Mouse (Mus musculus) gastrocnemius, adult 8-10 months (tissue): ENCODE measurements around the gene Tmem91. TPM values are rescaled to one million over a fixed set of nuclear protein-coding genes. Genes with fewer than 3 reads are reported as not detected.
A peak's percentile ranks its signal among the peaks of the same experiment; 100 is the strongest.

ENCODE experiments used
- DNase-seq, 2 experiments: peaks; one replicate each; pipeline ENCODE4 v3.0.0; 2022; ENCODE audit warnings: low spot score in 2 of 2
- total RNA-seq, 4 experiments: library from RNA; stranded (reverse); gene quantifications; 2 replicates each; pipeline ENCODE4 v1.2.4; 2022

Gene Tmem91
- total RNA-seq, 4 experiments from 2014 or later = not detected

GRCm38 (mm10) chr7:25671686-25672085, 3.3 kb downstream of the Tmem91 start:
- DNase-seq = no peak

- no peak for DNase-seq
Observed at GRCm38 (mm10) chr7:25670096-25670495, 4.9 kb downstream of the Tmem91 start.

- no peak for DNase-seq
Observed at GRCm38 (mm10) chr7:25669631-25670030, 5.3 kb downstream of the Tmem91 start.

GRCm38 (mm10) chr7:25669158-25669557, 5.8 kb downstream of the Tmem91 start:
- no peak for DNase-seq

DNA sequence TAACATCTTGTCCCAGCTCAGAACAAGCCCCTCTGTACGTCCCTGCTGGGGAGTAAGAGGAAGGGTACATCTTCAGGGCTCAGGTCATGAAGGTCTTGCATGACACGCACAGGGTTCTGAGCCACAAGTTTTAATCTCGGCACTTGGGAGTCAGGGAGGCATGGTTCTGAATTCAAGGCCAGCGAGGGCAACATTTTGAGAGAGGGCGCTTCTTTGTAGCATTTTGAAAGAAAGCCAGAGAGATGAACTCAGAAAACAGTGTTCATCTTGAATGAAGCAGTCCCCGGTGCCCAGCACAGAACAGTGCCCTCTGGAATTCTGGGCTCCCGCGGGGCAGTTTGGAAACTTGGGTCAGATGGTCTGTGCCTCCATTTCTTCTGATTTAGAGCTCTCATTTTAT, 8.6 kb downstream of the Tmem91 start:
- no peak for DNase-seq

- DNase-seq = peak; percentile 100
Observed at GRCm38 (mm10) chr7:25658657-25659472, 16.1 kb downstream of the Tmem91 start, which contains the start of the genes Bckdha and Exosc5. Gene Bckdha (minus strand): TSS chr7:25658981. Gene Exosc5 (plus strand): TSS chr7:25659164.

- no peak for DNase-seq
Observed at GRCm38 (mm10) chr7:25657785-25658184, 17.2 kb downstream of the Tmem91 start.

DNA sequence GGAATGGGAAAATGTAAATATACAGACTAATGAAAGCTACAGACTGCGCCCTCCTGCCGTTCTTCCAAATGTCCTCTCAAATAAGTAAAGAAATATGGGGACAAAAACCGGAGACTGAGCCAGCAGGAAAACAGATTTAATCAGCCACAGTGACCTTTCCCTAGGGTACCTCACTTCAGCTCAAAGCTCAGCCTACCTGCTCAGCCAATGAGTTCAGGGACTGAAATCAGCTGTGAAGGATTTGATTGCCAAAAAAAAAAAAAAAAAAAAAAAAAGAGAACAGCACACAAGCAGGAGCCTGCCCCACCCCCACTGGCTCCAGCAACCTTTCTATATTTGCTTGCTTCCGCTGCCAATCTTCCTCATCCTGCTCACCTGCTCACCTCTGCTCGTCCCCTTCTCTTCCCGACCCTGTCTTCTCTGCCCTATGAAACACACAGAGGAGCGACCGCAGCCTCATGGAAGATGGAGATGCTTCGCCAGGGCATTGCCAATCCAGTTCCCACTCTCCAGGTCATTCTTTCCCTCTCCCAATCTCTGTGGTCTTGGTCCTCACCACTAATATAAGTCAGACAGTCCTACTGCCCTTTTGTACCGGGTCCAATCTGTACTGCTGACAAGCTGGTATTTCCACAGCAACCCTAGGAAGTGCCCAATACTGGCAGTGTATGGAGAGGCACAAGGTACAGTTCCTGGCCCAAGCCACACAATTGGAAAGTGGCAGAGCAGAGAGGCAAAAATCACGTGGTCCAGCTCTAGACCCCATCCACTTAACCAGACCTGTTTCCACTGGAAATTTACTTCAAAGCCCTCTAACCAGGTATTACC, 19.2 kb downstream of the Tmem91 start:
- DNase-seq = peak in 1 of 2 experiments; percentile 43

GRCm38 (mm10) chr7:25652244-25652759, 22.7 kb downstream of the Tmem91 start:
- DNase-seq = no peak

- no peak for DNase-seq
Observed at GRCm38 (mm10) chr7:25651281-25651680, 23.7 kb downstream of the Tmem91 start.

GRCm38 (mm10) chr7:25649839-25650238, 25.1 kb downstream of the Tmem91 start:
- no peak for DNase-seq

DNA sequence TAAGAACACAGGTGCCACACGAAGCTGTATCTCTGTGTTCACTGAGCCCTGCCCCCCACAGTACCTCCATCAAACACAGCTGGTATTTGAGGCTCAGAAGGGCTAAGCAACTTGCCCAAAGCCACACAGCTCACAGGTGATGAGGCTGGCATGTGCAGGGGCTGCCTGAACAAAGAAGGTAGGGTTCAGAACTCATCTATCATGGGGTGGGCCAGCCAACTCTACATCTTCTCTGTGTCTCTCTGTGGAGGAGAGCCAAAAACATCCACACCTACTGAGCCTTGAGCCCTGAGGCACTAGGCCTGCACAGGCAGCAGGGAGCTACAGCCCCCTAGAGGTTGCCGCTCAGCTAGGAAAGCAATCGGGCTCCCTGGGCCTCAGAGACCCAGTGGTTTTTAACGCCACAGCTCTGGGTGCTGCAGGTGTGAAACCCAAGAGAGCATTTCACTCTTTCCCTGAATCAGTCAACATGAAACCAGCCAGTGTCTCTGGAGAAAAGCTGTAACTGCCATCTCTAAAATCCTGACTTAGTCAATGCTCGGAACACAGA, 27.3 kb downstream of the Tmem91 start:
- no peak for DNase-seq

GRCm38 (mm10) chr7:25645074-25645473, 29.9 kb downstream of the Tmem91 start:
- no peak for DNase-seq

GRCm38 (mm10) chr7:25644631-25645030, 30.3 kb downstream of the Tmem91 start:
- no peak for DNase-seq

GRCm38 (mm10) chr7:25644136-25644535, 30.8 kb downstream of the Tmem91 start:
- no peak for DNase-seq

GRCm38 (mm10) chr7:25639754-25640153, 35.2 kb downstream of the Tmem91 start:
- no peak for DNase-seq

DNA sequence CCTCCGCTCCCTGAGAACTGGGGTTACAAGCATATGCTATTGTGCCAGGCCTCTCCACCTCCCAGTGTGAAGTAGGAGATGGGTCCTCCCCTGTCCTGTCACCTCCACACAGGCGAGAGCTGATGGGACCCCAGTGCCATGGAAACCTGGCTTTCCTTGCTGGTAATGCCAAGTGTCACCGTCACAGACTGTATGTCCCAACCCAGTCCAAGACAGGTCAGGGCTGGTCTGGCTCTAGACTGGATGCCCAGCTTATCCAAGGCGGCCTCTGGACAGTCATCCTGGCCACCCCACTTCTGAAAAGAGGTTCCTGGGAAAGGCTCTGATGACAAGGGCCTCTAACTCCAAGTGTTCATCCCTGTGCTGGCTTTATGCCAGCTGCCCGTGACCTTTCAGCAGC, 37.9 kb downstream of the Tmem91 start:
- no peak for DNase-seq

- DNase-seq = no peak
Observed at GRCm38 (mm10) chr7:25636373-25636772, 38.6 kb downstream of the Tmem91 start.

DNA sequence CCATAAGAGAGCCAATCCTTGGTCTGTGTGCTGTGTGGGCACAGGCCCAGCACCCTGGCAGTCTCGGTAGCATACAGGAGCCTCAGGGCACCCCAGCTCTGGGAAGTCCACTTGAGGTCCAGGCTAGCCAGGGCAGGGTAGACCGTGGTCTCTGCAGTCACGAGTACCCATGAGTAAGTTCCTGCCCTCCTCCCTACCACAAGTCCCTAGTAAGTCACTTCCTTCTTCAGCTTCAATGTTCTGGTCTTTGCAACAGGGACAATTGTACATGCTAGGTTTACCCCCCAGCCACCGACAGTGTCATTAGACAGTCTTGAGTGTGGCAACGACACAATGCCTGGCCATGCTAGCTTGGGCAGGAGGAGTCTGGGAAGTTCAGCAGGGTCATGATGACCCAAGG, 42.3 kb downstream of the Tmem91 start:
- DNase-seq = no peak

DNA sequence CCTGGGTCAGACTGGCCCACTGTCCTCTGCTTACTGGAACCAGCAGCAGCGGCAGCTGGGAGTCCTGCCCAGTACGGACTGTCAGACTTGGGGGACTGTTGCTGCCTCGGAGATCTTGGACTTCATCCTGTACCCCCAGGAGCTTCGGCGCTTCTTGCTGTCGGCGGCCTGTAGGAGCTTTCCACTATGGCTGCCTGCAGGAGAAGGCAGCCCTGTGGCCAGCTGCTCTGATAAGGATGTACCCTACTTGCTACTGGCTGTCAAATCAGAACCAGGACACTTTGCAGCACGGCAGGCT, 46.7 kb downstream of the Tmem91 start:
- DNase-seq = no peak

DNA sequence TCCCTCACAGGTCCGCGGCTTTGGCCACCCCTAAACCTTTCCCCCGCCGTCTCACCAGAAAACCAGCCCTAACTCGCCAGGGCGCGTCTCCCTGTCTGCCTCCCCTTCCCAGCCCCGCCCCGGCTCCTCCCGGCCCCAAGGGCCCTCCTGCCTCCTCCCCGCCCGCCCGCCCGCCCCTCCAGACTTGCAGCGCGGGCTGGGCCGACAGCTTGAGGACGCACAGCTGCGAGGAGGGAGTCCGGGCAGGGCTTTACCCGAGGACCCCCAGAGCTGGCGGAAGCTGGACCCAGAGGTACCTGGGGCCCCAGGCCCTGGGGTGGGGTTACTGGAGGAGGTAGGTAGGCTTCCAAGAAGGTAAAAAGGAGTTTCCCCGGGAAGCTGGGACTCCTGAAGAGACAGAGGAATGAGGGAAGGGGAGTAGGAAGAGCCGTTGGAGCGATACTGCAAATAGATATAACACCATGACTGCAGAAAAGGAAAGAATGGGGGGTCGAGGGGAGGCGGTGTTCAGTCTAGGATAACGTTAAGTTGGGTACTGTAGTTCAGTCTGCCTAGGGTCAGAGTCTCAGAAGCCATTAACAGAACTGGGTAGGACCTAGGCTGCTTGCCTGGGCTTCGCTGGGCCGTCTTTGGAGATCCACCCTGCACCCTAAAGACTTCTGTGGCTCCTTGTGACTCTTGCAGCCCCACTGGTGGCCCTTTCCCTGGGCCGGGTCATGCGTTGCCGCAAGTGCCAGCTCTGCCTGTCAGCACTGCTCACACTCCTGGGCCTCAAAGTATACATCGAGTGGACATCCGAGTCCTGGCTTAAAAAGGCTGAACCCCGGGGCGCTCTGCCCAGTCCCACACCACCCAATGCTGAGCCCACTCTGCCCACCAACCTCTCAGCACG, 47.3 kb downstream of the Tmem91 start:
- DNase-seq = peak; percentile 38 to 60
